Mouse (Mus musculus): ENCODE measurements around the gene Fam168b.

Fam168b gene

DNA sequence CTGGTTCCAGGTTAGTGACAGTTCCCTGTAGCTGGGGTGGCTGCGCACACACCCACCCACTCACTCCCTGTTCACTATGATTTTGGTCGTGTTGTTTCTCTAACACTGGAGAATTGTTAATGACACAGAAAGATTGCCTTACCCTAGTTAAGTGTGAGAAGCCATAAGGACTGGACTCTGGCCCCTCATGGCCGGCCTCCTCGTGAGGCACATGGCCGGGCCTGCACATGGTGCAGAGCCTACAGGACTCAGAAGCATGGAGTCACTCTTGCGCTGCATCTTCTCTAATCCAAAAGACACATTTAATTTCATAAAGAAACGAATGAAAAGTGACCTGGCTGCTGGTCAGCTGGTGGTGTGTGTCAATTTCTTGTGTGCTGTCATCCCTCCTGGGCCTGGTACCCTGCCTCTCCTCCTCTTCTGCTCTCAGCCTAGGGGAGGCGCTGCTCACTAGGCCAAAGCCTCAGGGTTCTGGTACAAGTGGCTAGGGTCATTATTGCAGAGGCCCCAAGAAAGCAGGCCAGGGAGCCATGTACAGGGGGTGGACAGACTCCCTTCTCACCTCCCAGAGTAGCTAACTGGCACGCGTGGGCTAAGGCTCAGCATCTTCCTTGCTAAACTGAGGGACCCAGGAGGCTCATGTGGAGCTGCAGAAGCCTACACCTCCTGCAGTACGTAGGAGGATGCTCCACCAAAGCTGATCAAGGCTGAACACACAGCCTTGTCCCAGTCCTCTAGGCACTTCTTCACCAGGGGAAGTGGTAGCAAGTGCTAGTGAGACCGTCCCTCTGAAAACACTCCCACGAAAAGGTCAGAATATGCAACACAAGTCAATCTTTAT lies 30.2 kb downstream of the Fam168b start:
- DNase-seq (ENCODE audit: low spot score) = no peak

DNA sequence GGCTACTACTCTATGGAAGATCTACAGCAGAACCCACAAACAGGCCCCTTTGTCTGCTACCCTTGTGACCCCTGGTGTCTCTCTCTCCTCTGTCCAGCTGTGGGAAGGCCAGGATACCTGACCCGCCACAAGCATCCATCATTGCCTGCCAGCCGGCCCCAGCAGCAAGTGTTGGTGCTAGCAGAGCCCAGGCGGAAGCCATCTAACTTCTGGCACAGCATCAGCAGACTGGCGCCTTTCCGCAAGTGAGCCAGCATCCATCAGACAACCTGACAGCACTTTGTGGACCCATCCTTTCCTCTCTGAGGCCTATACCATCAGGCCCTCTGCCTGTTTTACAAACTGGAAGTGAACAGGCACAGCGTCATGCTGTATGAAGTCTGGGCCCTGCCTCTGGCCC lies 31.3 kb downstream of the Fam168b start:
- DNase-seq (ENCODE audit: low spot score) = no peak

DNA sequence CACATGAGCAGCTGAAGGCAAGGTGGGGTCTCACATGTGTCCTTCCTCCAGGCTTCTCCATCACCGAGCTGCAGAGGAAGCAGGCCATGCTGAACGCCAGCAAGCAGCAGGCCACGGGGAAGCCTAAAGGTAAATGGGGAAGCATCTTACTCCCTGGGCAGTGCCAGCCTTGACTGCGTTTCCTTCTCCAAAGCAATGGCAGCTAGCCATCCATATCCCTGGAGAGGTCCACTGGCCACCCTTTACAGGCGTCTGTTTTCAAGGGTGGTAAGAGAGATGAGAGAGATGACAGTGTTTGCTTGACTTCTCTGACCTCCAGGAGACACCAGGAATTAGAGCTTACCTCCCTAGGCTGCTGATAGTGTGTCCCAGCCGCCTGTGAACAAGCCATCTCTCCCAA lies 31.8 kb downstream of the Fam168b start:
- no peak for DNase-seq (ENCODE audit: low spot score)

DNA sequence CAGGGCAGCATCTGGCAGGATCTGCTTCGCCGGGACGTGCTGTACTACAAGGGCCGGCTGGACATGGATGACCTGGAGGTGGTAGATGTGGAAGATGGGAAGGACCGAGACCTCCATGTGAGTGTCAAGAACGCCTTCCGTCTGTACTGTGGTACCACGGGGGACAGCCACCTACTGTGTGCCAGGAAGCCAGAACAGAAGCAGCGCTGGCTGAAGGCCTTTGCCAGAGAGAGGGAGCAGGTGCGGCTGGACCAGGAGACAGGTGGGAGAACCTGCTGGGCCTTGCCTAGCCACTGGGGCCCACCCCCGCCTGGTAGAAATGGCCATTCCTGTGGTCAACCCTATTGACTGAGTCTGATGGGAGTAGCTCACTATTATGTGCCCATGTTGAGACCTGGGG lies 32.6 kb downstream of the Fam168b start:
- no peak for DNase-seq (ENCODE audit: low spot score)

DNA sequence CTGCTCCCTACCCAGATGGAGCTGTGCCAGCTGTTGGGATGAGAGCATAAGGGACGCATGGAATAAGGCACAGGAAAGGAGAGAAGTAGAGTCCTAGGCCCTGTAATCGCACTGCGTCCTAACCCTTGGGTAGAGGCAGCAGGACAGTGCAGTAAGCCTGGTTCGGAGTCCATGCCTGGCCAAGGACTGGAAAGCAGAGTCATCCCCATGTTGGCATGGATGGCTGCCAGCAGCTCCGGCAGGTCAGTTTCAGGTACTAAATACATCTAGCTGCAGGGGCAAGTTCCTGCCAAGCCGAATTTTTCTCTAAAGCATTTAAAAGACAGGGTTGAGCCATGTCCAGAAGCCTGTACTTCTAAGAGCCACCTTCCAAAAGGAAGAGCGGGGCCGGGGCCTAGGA lies 34.4 kb downstream of the Fam168b start:
- no peak for DNase-seq (ENCODE audit: low spot score)

DNA sequence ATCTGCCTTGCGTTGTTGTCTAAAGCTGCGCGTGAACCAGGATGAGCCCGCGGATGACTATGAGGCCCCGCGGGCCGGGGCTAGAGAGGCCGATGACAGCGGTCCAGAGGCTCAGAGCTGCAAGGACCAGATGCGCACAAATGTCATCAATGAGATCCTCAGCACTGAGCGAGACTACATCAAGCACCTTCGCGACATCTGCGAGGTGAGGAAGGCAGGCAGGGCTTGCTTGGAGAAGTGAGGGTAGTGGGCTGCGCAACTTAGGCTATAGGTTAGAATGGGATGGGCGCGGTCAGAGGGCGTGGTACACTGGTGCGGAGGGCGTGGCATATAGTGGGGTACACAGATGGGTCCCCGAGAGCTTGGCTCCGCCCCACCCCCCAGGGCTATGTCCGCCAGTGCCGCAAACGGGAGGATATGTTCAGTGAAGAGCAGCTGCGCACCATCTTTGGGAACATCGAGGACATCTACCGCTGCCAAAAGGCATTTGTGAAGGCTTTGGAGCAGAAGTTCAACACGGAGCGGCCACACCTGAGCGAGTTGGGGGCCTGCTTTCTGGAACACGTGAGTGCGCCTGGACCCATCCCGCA lies 36.8 kb downstream of the Fam168b start:
- DNase-seq (ENCODE audit: low spot score) = no peak

DNA sequence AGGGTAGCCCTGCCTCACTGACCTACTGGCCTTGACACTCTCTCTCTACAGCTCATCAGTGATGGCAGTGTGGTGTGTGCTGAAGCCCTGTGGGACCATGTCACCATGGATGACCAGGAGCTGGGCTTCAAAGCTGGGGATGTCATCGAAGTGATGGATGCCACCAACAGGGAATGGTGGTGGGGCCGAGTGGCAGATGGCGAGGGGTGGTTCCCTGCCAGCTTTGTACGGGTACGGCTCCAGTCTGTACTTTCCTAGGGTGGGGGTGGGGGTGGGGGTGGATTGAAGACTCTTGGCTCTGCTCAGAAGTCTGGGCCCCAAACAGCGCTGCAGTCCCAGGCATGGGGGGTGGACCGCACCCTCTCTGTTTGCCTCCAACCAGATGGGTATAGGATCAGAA lies 38.0 kb downstream of the Fam168b start:
- no peak for DNase-seq (ENCODE audit: low spot score)

DNA sequence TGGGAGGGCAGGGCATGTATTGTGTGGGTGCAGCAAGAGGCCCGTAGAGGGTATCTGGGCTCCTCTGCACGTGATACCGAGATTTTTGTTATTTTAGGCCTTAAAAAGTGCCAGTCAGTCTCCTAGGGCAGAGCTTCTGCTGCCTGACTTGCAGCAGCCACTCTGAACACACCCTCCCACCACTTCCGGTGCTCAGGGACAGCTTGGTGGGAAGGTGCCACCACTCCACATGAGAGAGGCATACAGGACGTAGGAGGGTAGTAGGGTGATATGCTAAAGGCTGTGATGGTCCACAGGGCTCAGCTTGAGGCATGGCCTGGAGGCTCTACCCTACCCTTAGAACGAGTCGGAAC lies 40.6 kb downstream of the Fam168b start:
- DNase-seq (ENCODE audit: low spot score) = no peak

DNA sequence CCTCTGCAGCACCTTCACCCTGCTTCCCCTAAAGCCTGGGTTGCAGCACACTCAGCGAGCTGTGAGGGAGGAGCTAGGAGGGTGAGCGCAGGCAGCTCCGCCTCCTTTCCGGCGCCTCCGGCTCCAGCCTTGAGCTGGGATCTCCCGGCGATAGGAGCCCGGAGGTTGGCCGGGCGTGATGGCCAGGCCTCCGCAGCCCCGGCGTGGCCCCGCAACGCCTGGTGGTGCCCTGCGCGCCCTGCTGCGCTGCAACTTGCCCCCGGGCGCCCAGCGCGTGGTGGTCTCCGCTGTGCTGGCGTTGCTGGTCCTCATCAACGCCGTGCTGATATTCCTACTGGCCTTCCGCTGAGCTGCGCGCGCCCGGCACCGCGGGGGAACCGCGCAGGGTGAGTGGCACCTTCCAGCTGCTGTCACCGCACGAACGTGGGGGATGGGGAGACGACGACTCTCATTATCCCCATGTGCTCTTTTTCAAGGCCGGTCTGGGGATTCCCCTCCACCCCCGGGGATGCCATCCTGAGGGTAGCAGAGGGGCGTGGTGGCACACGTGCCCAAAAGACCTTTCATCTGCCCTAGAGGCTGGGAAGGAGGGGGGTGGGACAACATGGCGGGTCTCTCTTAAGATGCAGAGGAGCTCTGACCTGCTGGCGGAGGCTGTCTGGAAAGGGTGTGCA lies 41.1 kb downstream of the Fam168b start:
- DNase-seq (ENCODE audit: low spot score) = peak; percentile 29

DNA sequence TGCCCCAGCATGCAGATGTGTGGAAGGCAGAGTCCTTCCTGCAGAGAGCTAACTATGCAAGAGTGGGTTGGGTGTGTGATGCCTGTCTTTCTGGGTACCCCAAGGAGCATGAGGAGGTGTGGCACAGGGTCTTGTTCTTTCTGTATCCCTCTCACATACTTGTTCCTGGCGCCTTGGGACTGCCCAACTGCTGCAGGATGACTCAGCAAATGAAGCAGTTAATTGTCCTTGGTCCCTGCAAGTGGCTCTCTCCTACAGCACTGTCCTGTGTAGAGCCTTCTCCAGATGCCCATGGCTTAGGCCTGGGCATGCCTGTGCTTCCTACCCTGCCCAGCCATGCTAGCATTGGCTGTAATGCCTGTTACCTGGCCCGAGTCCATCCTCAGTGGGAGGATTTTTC lies 43.7 kb downstream of the Fam168b start:
- no peak for DNase-seq (ENCODE audit: low spot score)

DNA sequence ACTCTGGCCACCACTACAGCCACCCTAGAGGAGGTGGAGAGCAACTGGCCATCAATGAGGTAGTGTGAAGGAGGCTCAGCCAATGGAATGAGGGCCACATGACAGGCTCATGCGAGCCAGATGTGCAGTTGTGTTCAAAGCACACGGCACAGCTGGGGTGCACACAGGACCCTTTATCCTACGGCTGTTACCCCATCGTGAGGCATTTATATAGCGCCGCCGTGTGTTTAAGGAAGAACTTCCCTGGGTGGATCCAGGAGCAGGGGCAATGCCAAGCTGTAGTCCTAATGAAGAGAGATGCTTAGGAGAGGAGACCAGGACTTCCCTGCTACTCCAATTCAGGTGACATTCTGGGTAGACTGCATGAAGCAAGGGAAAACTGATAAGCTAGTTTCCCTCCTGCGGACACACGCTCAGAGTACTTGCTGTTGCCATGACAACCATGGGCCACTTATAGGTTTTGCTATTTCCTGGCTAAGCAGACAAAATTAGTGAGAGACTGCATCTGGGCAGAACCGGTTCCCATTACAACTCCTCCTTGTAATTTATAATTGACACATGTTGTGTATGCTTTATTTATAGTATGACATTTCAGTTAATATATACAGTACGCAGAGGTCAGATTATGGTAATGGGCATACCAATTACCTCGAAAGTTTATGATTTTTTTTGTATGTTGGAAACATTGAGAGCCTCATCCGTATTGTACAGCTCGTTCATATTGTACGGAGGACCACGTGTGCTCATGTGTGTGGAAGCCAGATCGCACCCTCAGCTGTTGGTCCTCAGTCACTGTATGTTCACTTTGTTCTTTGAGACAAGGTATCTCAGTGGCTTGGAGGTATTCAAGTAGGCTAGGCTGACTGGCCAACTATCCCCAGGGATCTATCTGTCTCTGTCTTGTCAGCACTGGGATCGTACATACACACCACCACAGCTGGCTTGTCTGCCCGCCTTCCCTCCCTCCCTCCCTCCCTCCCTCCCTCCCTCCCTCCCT lies 49.3 kb downstream of the Fam168b start:
- DNase-seq (ENCODE audit: low spot score) = no peak

DNA sequence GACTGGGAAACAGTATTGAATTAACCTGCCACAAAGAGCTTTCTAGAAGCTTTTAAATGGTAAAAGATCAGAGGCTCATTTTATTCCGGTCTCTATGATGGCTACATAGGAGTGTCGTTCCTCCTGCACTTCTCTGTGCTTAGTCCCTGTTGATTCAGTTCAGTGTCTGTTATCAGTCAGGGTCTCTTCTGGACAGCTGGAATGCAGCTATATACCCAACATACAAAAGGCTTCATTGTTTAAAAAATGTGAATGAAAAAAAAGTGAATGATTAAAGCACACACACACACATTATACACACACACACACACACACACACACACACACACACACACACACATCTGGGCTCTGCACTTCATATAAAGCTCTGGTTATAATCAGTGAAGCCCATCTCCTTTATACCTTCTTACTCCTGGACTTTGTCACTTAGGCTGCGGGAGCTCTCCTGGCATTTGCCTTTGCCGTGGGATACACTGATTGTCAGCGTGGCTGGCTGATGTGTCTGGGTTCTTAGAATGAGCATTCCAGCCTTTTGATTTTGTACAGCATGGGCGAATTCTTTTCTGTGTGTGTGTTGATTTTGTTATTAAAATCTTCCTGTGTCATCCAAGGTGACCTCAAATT lies 59.2 kb downstream of the Fam168b start:
- no peak for DNase-seq (ENCODE audit: low spot score)

DNA sequence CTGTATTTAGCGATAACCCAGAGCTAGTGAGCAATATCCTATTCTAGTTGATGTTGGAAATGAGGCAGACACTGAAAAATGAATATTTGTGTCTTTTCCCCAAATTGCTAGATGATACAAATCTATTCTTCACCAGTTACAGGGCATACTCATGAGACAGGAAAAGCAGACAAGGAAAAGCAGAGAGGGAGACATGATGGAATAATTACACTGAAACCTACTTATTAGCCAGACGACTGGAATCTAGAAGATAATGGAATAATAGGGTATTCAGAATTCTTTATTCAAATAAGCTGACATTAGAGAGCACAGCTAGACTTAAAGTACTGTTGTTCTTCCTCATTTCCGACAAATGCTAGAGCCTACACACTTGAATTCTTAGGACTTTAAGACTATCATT lies 67.0 kb downstream of the Fam168b start:
- DNase-seq (ENCODE audit: low spot score) = no peak

DNA sequence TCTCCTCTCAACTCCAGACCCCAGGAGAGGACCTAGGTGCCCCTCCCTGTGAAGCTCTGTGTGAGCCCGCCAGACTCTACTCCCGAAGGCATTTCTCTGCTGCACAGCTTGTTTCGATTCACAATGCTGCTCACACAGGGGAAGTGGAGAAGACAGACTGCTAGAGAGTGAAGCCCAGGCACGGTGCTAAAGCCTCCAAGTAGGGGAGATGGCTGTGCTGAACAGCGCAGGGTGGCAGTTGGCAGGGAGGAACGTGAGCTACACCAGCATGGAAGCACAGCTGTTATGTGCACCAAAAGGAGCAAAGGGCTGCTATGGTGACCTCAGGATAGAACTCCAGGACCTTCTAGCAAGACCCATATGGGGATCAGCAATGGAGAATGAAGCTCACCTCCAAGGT lies 74.0 kb downstream of the Fam168b start:
- no peak for DNase-seq (ENCODE audit: low spot score)

DNA sequence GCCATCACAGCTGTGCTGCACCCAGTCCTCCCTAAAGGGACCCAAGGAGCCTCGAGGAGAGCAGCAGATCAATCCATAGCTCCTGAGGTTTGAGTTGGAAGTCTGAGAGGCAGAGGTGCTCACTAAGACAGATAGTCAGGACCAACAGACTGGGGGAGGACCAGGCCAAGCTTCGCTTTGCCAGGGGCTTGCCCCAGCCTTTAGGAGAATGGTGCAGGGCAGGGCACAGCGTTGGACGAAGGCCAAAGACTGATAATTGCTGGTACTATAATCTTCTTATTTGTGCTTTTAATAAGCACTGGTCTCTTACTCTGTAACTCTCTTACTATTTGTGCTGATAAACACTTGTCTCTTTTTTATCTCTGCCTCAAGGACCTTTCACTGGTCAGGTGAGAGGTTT lies 75.0 kb downstream of the Fam168b start:
- DNase-seq (ENCODE audit: low spot score) = no peak

DNA sequence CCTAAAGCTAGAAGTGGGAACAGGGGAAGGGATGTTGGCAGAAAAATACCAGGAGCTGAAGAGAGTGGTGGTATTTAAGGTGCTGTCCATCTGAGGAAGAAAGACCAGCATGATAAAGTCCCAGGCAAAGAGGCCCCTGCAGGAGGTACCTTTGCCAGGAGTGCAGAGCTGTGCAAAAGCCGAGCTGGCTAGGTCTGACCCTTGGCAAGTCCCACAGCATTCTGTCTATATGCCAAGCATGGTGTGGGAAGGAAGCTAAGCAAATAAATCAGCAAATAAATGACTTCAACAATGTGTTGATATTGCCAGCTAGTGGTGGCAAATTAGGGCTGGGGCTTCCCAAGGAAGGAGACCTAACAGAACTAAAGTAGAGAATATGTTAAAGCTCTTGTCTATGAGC lies 76.0 kb downstream of the Fam168b start:
- peak; percentile 18 for DNase-seq (ENCODE audit: low spot score)
